Mouse (Mus musculus) liver, postnatal 0 days (tissue): ENCODE data around the gene Ugt1a6a.

ENCODE experiments used
- CTCF ChIP-seq: sonication (generic); IDR thresholded peaks from 2 replicates; pipeline ENCODE4 v1.5.1; 2016; ENCODE audit warnings: antibody characterized with exemption, low read depth
- EP300 ChIP-seq: IDR thresholded peaks from 2 replicates; pipeline ENCODE4 v1.6.1; 2016; ENCODE audit warnings: antibody characterized with exemption, low read depth, mild to moderate bottlenecking

- TF ChIP-seq CTCF (no peak), EP300 (no peak)
Observed at GRCm38 (mm10) chr1:88217144-88217543, 82.5 kb downstream of the Ugt1a6a start.
